Mouse (Mus musculus) lung, postnatal 10 days (tissue): ENCODE results near the gene Coro2b.

Experiments
- DNase-seq: peaks from one replicate; pipeline ENCODE4 v3.0.0; 2021

Gene Coro2b

DNA sequence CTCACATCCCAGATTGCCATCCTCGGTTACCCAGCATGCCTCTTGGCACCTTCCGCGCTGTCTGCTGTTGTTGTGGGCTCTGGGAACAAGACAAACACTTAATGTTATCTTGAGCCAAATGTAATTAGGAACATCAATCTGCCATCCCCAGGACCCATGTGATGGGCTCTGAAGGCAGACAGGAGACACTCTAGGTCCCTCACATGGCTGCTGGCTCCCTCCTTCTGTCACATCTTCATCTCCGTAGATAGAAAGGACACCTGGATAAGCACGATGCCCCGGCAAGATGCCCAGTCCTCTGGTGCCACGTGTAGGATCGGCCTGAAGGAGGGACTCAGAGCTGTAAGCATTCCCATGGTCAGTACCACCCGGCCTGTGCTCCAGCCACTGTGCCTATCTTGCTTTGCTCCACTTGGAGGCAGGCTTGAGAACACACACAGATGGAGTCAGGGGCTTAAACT is 2.4 kb upstream of the Coro2b start:
- DNase-seq, result no peak

DNA sequence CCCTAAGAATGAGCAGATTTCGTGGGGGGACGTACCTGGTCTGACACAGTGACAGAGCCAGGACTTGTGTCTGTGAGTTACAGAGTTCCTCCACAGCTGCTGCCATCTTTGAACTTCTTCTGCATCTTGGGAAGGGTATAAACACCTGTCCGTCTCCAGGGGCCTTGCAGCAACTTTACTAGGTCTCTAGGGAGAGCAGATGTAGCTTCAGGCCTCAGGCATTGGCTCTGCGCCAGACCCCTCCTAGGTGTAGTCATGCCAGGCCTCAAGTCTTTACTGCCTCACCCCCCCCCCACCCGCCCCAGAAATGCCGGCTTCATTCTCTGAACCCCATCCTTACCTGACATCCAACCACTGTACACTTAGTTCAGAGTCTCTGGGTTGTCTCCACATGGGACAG is 1.1 kb upstream of the Coro2b start:
- DNase-seq, result no peak

DNA sequence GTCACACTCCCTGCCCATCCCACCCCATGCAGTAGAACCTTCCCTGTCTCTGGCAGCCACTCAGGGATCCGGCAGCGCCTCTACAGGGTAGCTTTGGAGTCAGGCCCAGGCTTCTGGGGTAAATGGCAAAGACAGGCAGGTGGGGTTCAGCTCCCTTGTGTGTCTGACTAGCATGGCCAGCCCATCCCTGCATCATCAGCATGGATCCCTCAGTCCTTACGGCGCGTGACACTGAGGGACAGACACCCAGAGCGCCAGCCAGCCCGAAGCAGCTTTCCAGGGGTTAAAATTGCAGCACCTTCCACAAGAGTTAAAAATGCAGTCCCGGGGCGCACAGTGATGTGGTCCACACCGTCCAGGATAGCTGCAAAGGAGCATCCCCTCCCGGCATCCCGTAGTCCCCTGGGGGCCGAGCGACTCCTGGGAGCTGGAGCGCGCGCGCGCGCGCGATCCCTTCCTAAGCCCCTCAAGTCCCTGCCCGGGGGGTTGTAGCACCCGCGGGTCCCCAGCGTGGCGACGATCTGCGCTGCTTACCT is 657 bp downstream of the Coro2b start:
- peak; percentile 56 for DNase-seq

DNA sequence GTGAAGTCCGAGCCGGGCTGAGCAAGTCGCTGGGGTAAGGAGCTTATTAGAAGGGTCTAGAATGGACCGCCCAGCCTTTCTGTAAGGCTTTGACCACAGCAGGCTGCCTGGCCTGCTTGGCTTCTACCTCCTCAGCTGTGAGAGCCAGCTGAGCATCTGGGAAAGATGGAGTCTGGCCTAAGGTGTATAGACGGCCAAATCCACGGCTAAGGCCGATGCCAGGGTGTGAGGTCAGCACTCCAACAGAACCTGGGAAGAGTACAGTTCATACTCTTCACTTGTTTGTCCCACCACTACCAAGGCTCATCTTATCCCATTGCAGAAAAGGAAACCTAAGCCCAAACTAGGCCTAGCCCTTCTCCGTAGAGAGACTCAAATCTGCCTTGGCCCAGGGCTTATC is 1.3 kb downstream of the Coro2b start:
- no peak for DNase-seq

DNA sequence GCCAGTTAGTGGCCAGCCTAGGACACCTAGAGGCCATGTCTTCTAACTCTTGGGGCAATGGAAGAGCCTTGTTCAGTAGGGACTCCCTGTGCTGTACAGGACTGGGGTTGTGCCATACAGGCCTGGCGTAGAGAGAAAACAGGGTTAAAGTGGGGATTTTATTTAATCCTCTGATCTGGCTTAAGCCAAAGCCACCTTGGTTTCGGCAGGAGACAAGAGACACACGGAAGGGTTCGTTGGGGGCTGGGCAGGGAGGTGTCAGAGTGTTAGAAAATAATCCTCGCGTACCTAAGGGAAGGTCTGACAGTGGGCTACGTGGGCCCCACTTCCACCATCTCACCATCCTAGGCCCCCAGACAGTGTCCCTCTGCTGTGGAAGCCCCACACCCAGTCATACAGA is 2.2 kb downstream of the Coro2b start:
- DNase-seq, result no peak

DNA sequence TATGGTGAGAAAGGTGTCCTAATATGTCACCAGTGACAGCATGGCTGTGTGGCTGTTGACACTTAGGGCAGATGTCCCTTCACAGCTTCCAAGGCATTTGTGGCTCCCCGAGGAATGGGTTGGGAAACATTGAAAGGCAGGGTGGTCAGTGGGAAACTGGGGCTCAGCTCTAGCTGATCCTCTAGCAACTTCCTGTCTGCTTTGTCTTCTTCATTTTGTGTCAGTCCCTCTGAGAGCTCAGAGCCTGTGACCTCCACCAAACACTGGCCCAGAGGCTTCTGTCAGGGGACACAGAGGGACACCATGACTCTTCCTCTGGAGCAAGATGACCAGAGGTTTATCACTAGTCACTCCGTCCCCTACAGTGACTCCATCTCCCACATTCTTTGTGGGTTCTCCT is 2.7 kb downstream of the Coro2b start:
- no peak for DNase-seq

DNA sequence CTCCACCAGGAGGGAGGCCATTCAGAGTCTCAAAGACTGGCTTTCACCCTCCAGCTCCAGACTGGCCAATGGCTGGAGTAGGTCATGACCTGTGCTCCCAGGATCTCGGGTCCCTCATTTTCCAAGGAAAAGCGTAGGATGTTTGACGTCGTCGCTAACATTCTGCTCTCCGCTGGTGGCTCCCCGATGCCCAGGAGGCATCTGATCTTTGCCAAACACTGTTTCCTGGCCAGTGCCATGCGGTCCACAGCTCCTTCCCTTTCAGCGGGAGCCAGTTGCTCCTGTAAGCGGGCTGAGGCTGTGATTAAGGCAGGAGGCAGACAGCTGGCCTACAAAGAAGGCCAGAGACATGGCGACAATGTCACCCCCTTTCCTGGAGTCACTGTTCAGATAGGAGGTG is 4.0 kb downstream of the Coro2b start:
- no peak for DNase-seq

DNA sequence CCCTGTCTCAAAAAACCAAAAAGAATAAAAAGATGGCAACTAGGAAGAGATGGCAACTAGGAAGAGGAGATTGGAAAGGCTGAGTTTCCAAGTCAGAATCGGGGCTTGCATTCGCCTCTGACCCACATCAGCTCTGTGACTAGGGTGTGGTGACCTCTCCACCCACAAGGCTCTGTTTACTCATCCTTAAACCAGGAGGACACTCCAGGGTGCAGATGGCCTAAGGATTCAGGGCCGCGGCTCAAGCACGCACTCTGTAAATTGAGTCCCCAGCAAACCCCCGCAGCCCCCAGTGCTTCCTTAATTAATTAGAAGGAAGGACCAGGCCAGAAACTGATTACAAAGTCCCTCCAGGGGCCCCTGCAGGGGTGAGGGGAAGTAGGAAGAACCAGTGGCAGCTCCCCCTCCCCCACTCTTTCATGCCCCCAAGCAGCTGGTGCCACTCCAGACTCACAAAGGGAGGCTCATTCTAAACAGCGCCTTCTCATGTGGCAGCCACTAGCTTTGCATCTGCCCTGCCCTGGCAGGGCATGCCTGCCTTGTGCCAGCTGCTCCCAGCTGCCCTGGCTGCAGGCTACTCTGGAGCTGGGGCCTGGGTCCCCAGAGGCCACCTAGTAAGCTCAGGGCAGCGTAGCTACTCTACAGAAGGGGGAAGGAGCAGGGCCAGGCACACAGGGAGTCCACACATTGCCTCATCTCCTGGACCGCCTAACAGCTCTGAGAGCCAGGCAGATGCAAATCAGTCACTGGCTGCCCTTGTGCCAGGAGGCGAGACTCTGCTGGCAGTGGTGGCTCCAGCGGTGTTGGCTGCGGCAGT is 5.2 kb downstream of the Coro2b start:
- DNase-seq, result peak; percentile 76

DNA sequence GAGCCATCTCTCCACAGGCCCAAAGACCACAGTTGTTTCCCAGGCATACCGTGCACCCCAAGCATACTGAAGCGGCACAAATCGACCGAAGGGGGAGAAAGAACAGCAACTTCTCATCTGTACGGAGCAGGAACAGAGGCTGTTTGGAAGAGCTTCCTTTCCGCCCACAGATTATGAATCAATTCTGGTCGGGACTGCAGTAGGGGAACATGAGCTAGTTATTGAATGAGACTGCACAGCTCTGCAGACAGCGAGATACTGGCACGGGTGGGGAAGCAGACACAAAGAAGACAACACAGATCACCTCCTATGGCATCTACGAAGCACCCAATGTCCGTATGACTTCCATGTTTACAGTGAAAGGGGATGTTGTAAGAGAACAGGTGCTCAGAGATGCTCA is 8.3 kb downstream of the Coro2b start:
- DNase-seq, result no peak

DNA sequence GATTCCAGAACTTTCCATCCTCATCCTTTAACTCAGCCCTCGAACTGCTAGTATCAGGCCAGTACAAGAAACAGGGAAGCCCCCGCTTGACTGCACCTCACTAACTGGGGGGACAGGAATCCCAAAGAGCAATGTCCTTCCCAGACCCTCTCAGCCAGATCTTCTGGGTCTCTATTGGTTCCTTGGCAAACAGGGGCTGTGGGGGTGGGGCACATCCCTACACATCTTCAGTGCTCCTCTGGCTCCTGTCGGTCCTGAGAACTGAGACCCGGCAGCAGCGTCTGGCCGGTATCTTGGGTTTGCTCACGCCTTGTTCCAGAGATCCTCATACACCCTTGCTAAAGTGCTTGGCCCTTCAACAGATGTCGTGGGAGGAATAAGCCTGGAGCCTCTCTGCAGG is 10.0 kb downstream of the Coro2b start:
- DNase-seq, result no peak

DNA sequence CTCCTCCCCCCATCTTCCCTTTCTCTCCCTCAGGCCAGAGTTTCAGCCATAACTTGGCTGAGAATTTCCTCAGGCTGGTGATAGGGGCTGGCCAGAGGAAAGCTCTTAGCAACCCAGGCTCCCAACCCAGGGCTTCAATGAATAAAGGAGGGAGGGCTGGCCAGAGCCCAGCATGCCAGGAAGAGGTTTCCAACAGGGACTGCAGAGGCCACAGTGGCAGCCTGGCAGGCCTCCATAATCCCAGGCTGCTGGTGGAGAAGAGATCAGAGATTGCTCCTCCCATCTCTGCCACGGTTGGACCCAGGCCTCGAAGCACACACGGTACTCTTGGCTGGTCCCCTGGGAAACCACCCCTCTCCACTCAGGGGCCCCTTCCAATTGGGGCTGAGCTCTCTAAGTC is 10.4 kb downstream of the Coro2b start:
- peak; percentile 72 for DNase-seq

DNA sequence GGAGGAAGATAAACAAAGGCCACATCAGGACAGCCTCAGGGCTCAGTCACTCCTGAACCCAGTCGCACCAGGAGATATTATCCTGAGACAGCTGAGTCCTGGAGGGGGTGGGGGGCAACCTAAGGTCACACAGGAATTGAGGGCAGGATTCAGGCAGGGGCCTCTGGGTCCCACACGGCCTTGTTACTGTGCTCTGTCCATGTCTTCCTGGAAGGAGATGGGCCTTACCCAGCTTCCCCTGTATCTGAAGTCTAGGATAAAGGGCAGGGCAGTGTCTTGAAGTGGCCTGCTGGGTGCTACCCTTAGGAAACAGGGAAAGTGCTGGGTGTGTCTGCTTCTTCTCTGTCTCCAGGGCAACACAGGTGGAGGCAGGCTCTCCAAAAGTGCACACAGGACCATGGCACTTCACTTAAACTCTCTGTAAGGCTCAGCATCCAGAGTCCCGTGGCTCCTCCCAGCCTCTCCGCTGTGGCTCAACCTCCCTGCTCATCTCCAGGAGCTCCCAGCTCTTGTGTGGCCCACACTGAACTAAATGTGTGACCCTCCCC is 12.0 kb downstream of the Coro2b start:
- DNase-seq, result no peak

DNA sequence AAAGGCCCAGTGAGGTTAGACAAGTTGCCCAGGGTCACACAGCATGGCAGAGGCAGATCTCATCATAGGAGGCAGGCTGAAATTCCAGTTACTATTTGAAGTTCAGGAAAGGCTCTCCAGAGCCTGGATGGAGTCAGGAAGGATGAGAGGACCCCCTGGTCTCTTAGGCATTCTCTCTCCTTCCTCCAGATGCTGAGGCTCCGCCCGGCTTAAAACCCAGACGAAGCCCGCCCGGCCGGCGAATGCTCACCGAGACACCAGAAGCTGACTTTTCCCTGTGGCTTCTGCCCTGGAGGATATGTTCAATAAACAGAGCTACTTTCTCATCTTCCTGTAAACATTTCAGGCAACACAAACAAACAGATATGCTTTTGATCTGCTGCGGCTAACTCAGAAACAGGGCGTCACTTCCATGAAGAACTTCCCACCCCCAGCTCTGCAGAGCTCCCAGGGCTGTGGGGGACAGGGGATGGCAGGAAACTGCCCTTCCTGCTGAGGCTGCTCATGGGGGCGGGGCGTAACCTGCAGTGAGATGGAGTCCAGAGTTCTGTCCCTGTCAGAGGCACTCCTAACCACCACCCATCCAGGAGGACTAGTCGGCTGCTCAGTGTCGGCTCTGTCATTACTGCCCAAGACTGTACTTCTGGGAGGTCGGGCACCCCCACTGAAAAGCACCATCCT is 13.9 kb downstream of the Coro2b start:
- peak; percentile 91 for DNase-seq

DNA sequence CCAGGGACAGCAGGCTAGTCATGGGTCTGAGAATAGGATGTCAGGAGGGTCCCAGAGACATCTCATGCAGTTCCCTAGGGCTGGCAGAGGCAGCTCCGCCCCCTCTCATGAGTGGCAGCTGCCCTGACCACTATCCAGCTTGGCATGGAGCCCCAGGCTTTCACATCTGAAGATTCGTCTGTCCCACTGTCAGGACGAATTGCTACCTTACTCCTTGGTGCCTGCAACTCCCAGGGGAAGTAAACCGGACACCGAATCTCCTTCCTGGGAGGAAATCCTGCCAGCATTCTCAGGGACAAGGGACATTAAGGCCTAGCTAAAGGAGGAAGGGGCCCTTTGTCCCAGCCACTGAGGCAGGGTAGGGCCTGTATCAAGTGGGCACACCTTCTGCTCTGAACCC is 14.6 kb downstream of the Coro2b start:
- peak; percentile 82 for DNase-seq

DNA sequence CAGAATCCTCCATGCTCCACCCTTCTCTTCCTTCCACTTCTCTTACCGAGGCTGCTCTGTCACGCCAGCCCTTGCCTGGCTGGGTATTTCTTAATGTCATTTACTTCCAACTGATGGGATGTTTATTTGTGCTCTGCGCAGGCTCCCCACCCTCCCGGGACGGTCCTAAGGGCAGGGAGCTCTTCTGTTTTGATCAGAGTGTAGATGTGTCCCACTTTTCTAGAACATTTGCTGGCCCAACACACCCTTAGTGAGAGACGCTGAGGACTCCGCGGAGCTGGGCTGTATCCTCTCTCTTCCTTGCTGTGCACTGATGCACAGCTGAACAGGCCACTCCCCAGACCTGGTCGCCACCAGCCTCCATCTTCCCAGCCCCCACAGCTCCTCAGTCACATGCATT is 15.3 kb downstream of the Coro2b start:
- DNase-seq, result peak; percentile 72

DNA sequence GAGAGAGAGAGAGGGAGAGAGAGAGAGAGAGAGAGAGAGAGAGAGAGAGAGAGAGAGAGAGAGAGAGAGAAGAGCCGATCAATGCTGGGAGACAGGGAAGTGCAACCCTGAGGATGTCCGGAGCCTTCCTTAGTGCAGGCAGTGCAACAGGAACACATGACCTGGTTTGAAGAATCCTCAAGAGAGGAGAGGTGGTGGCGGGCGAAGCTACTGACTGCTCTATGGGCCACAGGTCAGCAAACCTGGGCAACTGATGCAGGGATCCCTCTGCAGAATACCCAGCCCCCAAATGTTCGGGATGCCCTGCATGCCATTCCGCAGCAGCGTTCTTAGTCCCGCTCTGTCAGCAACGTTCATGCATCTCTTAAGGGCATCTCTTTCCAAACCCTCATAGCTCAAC is 15.9 kb downstream of the Coro2b start:
- no peak for DNase-seq

DNA sequence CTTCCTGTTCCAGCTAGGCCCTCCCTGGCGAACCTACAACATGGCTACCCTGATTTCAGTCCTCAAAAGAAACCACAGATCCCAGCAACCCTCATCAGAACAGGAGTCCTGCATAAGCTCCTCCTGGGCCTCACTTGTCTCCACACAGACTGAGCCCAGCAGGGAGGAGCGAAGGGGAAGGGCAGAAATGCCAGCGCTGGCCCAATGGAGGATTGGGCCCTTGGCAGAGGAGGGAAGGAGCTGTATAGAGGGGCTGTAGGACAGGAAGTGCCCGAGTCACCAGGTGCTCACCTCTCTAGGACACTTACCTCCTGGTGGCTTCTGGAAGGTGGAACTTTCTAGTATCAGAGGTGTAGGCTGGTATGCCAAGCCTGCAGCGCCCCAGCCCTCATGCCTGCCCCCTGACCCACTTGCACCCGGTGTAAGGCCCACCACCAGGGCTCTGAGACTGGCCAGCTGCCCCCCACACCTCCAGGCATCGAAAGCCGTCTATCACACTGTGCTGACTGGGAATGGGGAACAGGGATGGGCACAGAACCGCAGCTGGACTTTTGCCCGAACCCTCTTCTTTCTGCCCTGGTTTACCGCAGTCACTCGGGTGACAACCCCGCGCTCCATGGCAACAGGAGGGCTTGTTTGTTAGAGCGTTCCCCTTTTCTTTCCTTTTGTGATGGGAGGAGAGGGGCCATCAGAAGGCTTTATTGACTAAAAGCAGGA is 16.9 kb downstream of the Coro2b start:
- DNase-seq, result no peak

DNA sequence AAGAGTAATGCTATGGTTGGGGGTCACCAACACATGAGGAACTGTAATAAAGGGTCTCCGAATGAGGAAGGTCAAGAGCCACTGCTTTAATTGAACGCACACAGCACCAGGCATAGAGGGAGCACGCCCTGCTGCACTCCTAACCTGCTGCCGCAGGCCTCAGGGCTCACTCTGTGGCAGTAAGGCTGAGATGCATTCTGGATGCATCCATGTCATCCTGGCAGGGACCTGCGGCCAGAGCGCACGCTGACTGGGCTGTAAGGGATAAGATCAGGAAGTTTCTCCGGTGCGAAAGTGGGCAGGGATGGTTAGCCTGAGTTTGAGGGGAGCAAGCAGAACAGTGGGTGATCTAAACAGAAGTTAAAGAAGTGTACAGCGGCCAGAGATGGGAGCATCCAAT is 17.5 kb downstream of the Coro2b start:
- DNase-seq, result no peak

DNA sequence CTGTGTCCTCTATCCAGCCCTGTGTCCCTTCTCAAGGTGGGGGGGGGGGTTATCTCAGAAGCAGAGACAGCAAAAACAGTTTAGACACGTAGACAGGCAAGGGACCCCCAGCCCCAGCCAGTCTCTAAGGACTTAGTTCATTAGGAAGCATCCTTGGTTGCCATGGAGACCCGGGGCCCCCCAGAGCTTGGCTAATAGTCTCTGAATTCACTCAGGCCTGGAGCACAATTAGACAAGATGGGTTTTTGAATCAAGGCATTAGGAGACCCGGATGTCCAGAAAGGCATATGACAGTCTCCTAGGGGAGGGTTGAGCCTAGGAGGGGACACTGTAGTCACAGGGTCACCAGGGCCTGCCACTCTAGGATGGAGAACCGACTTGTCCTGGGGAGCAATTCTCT is 18.3 kb downstream of the Coro2b start:
- no peak for DNase-seq

DNA sequence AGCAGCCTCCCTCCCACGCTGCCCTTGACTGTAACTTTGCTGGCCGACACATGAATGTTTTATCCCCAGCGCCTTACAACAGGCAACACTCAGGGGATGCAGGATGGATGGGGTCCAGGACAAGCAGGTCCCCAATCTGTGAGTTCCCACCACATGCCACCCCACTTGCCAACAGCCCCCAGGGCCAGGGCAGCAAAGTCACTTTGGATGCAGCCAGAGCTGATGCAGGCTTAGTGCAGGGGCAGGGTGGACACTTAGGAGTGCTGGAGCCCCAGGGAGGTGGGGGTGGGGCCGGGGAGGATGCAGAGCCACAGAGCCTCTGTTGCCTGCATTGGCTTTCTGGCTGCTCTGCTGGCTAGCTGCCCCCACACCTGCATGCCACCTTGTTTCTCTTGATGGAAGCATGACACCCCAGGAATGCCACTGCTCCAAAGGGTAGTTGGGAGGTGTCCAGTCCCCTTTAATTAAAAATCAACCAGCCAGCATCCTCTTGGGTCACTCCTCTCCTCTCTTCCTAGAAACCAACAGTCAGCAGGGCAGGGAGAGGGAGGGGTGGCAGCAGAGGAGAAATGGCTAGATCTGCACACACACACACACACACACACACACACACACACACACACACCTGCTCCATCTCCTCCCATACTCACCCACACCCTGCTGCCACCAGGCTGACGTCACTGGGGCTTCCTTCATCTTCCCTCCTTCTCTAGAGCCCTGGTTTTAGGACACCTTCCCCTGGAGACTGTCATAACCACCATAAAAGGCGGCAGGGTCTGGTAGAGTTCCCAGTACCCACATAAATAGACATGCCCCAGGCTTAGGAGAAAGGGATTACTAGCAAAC is 19.5 kb downstream of the Coro2b start:
- no peak for DNase-seq

DNA sequence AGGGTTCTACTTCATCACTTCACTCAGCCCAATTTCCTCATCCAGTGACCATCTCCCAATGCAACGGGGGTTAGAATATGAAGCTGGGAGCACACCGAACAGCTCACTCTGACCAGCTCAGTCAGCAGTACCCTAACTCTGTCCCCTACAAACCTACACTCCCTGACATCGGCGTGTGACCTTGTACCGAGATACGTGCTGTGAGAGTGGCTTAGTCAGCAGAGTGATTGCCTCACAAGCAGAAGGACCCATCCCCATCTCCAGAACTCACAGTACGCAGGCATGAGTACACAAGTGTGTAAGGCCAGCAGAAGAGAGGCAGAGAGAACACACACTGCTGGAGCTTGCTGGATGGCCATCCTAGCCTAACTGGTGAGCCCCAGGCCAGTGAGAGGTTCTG is 21.7 kb downstream of the Coro2b start:
- no peak for DNase-seq

DNA sequence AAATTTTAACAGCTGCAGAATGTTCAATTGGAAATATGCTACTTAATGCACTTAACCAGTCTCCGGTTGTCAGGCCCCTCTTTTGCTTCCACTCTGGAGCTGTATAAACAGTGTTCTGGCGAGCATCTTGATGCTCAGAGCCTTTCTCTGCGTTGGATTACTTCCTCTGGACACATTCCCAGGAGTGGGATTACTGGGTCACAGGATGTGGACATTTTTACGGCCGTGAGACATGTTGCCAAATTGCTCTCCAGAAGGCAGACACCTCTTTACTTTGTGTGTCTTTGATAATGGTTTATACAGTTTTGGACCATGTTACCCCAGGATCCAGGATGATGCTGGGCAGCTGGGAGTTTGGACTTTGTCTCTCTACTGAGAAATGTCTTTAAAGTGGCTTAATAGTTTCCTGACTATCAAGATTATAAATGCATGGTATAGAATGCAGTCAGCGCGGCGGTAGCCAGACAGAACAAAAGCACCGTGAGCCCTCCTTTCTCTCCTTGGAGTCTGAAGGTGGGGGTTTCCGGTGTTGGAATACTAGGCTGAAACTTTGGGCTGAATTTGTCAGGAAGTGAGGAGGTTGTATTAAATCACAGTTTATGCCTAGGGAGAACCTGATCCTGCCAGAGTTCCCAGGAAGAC is 23.2 kb downstream of the Coro2b start:
- peak; percentile 78 for DNase-seq
